Mouse (Mus musculus): ENCODE data around the gene Krtap5-2.
"Not testable (repeated sequence)": the region's sequence is repeated elsewhere in the genome, so short reads cannot be mapped to it uniquely, and the experiment has no call there.

GRCm38 (mm10) chr7:142165639-142166038 lies 10.2 kb downstream of the Krtap5-2 start, which contains the start of gene Gm4553:
- not testable (repeated sequence) for TF ChIP-seq CTCF, POLR2A (IDR thresholded peaks at IDR 0.05; ENCODE audit: insufficient read depth, low read depth, low read length)

Data from olfactory bulb, adult 2 months (tissue).